Mouse (Mus musculus) lung, embryonic 14.5 days (tissue): Measurements from ENCODE around the gene Lekr1. TPM values are rescaled to one million over a fixed set of nuclear protein-coding genes. Genes with fewer than 3 reads are reported as not detected.

Experiments used
- ATAC-seq: fragments of 200-750 bp; cut with Nextera tagmentation; 2 replicates; pipeline ENCODE4 v1.8.0; 2017; ENCODE audit warnings: mild to moderate bottlenecking, moderate TSS enrichment, moderate library complexity; ENCODE audit not compliant: insufficient read depth
- DNase-seq: peaks from one replicate; pipeline ENCODE4 v3.0.0-alpha.2; 2015
- H3K27ac ChIP-seq: fragments of 300-500 bp; sonication (generic); 2 replicates; pipeline ENCODE4 v1.5.1; 2014; ENCODE audit warnings: low read depth, mild to moderate bottlenecking, moderate library complexity
- H3K27me3 ChIP-seq: fragments of 300-500 bp; sonication (generic); 2 replicates; pipeline ENCODE4 v1.6.1; 2014; ENCODE audit warnings: low read length, control low read depth; ENCODE audit not compliant: insufficient read depth
- H3K36me3 ChIP-seq: fragments of 300-500 bp; sonication (generic); 2 replicates; pipeline ENCODE4 v1.6.1; 2014; ENCODE audit warnings: control low read depth; ENCODE audit not compliant: insufficient read depth
- H3K4me1 ChIP-seq: fragments of 300-500 bp; sonication (generic); 2 replicates; pipeline ENCODE4 v1.6.1; 2014; ENCODE audit warnings: antibody characterized with exemption, control low read depth; ENCODE audit not compliant: insufficient read depth
- H3K4me2 ChIP-seq: fragments of 300-500 bp; sonication (generic); 2 replicates; pipeline ENCODE4 v1.6.1; 2014; ENCODE audit warnings: mild to moderate bottlenecking
- H3K4me3 ChIP-seq: fragments of 300-500 bp; sonication (generic); 2 replicates; pipeline ENCODE4 v1.5.1; 2014; ENCODE audit warnings: low read depth, low read length
- H3K9ac ChIP-seq: fragments of 300-500 bp; sonication (generic); 2 replicates; pipeline ENCODE4 v1.6.1; 2014
- H3K9me3 ChIP-seq: fragments of 300-500 bp; sonication (generic); 2 replicates; pipeline ENCODE4 v1.6.1; 2016; ENCODE audit warnings: low read depth, low read length, control low read depth
- CTCF ChIP-seq: IDR thresholded peaks from 2 replicates; pipeline ENCODE4 v1.5.1; 2016; ENCODE audit warnings: antibody characterized with exemption, low read depth
- WGBS: fragments of 180-500 bp; shearing (Covaris S2); extraction: QIAGEN DNeasy Blood & Tissue Kit; methylation state at CpG from one replicate; pipeline ENCODE4 v1.1.7; 2014; 5-methylcytosine and 5-hydroxymethylcytosine counted together
- polyA plus RNA-seq: library from polyadenylated mRNA; unstranded; fragments of >200 nt; fragmentation: Nextera tagmentation; extraction: Ambion mirVana; gene quantifications from 2 replicates; pipeline ENCODE4 v1.2.1, GENCODE M21; 2014

The Lekr1 gene
- polyA plus RNA-seq, 1 experiment from 2014 or later = 9.5 TPM

- no peak overlapping the region for H3K4me3 ChIP-seq
- peaks cover 3% of the 10 kb centered on the region; the same call in 1 of the 2 replicates for H3K4me1 ChIP-seq
- 47% methylated on average over 5 of the region's 5 CpGs for WGBS
- H3K9ac ChIP-seq = no peak overlapping the region
- no peaks in the 10 kb centered on the region for H3K36me3 ChIP-seq
- ATAC-seq (no peak), DNase-seq (no peak)
- no peak for TF ChIP-seq CTCF
- no peaks in the 10 kb centered on the region for H3K9me3 ChIP-seq
- H3K27ac ChIP-seq = no peak overlapping the region
- H3K27me3 ChIP-seq = no peaks in the 10 kb centered on the region
- no peak overlapping the region for H3K4me2 ChIP-seq
These were observed 26.5 kb upstream of the Lekr1 start for GRCm38 (mm10) chr3:65639454-65640014.

GRCm38 (mm10) chr3:65642959-65643358 lies 23.1 kb upstream of the Lekr1 start:
- no peak overlapping the region for H3K4me2 ChIP-seq
- no peak overlapping the region for H3K4me3 ChIP-seq
- 79% methylated on average over 2 of the region's 2 CpGs for WGBS
- ATAC-seq (no peak), DNase-seq (no peak)
- H3K36me3 ChIP-seq = no peaks in the 10 kb centered on the region
- no peak overlapping the region for H3K9ac ChIP-seq
- H3K4me1 ChIP-seq = no peaks in the 10 kb centered on the region
- no peaks in the 10 kb centered on the region for H3K27me3 ChIP-seq
- no peaks in the 10 kb centered on the region for H3K9me3 ChIP-seq
- no peak overlapping the region for H3K27ac ChIP-seq
- no peak for TF ChIP-seq CTCF

- H3K9ac ChIP-seq = no peak overlapping the region
- H3K4me3 ChIP-seq = no peak overlapping the region
- TF ChIP-seq CTCF = no peak
- WGBS = 71% methylated on average over 1 of the region's 1 CpGs
- no peaks in the 10 kb centered on the region for H3K4me1 ChIP-seq
- H3K9me3 ChIP-seq = no peaks in the 10 kb centered on the region
- no peak for DNase-seq
- no peaks in the 10 kb centered on the region for H3K27me3 ChIP-seq
- ATAC-seq = no peak
- H3K27ac ChIP-seq = no peak overlapping the region
- no peak overlapping the region for H3K4me2 ChIP-seq
- no peaks in the 10 kb centered on the region for H3K36me3 ChIP-seq
These were observed 22.4 kb upstream of the Lekr1 start for GRCm38 (mm10) chr3:65643654-65644053.

- Histone ChIP-seq H3K9me3 (no peaks in the 10 kb centered on the region), H3K4me2 (no peak overlapping the region), H3K36me3 (no peaks in the 10 kb centered on the region), H3K4me1 (peaks cover under 1% of the 10 kb centered on the region; the same call in 1 of the 2 replicates), H3K27ac (no peak overlapping the region), H3K4me3 (no peak overlapping the region), H3K9ac (no peak overlapping the region), H3K27me3 (no peaks in the 10 kb centered on the region)
- WGBS = 26% methylated on average over 8 of the region's 8 CpGs
- no peak for TF ChIP-seq CTCF
- ATAC-seq = peak; percentile 47; the same call in 1 of the 2 replicates
- DNase-seq = peak; percentile 70
These were observed 18.4 kb upstream of the Lekr1 start for GRCm38 (mm10) chr3:65647592-65647991.

DNA sequence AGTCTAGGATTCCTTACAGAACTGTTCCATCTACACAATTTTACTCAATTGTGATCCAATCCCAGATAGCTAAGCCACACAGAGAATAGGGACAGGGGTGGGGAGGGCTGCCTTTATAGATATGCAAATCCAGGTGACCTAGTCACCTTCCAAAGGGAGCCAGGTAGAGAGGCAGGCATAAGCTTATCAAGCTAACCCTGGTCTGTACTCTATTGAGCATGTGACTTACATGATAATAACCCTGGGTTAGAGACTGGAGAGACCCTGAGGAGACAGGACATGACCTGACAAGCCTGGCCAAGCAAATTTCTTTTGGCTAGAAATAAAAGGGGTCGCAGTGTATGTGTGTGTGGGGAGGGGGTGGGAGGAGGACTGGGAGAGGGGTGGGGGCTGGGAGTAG lies 17.1 kb upstream of the Lekr1 start:
- peaks cover 4% of the 10 kb centered on the region; the same call in 1 of the 2 replicates for H3K4me1 ChIP-seq
- 25% methylated on average over 1 of the region's 1 CpGs for WGBS
- H3K27ac ChIP-seq = no peak overlapping the region
- H3K4me3 ChIP-seq = no peak overlapping the region
- no peaks in the 10 kb centered on the region for H3K9me3 ChIP-seq
- DNase-seq (no peak), ATAC-seq (peak; percentile 22; the same call in 1 of the 2 replicates)
- H3K9ac ChIP-seq = no peak overlapping the region
- H3K27me3 ChIP-seq = no peaks in the 10 kb centered on the region
- TF ChIP-seq CTCF = no peak
- no peak overlapping the region for H3K4me2 ChIP-seq
- no peaks in the 10 kb centered on the region for H3K36me3 ChIP-seq

DNA sequence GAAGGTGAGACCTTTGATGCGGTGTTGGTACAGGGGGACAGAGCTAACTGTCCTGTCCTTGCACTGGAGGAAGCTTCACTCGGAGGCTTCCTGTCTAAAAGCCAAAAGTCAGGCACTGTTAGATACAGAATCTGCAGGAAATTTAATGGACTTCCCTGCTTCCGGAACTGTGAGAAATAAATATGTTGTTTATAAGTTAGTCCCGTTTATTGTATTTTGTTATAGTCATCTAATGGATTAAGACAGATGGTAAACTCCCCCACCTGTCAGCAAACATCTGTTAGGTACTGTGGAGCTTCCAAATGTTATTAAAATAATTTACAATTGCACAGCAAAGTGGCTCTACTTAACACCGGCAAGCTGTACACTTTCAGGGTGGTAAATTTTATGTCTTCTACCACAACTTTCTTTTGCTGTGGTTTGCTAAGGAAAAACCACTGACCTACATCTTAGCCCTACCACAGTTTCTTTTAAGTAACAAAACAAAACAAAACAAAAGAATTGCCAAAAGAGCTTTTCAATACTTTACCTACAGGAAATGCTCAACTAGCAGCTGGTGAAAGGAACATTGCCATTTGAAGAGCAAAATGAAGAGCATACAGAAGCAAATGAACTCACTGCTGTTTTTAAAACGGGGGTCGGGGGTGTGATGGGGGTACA lies 15.7 kb upstream of the Lekr1 start:
- DNase-seq = peak; percentile 14
- TF ChIP-seq CTCF = no peak
- H3K36me3 ChIP-seq = no peaks in the 10 kb centered on the region
- H3K9ac ChIP-seq = no peak overlapping the region
- H3K4me1 ChIP-seq = peaks cover 4% of the 10 kb centered on the region; the same call in 1 of the 2 replicates
- no peaks in the 10 kb centered on the region for H3K27me3 ChIP-seq
- ATAC-seq = no peak
- H3K27ac ChIP-seq = no peak overlapping the region
- no peaks in the 10 kb centered on the region for H3K9me3 ChIP-seq
- H3K4me2 ChIP-seq = no peak overlapping the region
- no peak overlapping the region for H3K4me3 ChIP-seq
- 52% methylated on average over 7 of the region's 7 CpGs for WGBS

- H3K4me2 ChIP-seq = no peak overlapping the region
- H3K9ac ChIP-seq = no peak overlapping the region
- 46% methylated on average over 10 of the region's 10 CpGs for WGBS
- H3K27ac ChIP-seq = no peak overlapping the region
- ATAC-seq (no peak), DNase-seq (peak; percentile 24)
- H3K9me3 ChIP-seq = no peaks in the 10 kb centered on the region
- no peak overlapping the region for H3K4me3 ChIP-seq
- no peaks in the 10 kb centered on the region for H3K27me3 ChIP-seq
- TF ChIP-seq CTCF = no peak
- peaks cover 7% of the 10 kb centered on the region; the same call in 1 of the 2 replicates for H3K4me1 ChIP-seq
- no peaks in the 10 kb centered on the region for H3K36me3 ChIP-seq
These were observed 11.4 kb upstream of the Lekr1 start for GRCm38 (mm10) chr3:65654541-65655206.
